Mouse (Mus musculus) olfactory bulb, adult 2 months (tissue): ENCODE measurements around the gene Psme2.

Experiments used
- CTCF ChIP-seq: fragments of 200-500 bp; IDR thresholded peaks from 2 replicates; pipeline ENCODE4 v1.5.1; 2012; ENCODE audit warnings: low read depth, mild to moderate bottlenecking, low read length, moderate library complexity; ENCODE audit not compliant: insufficient read depth
- POLR2A ChIP-seq: fragments of 200-500 bp; IDR thresholded peaks from 2 replicates; pipeline ENCODE4 v1.6.1; 2012; ENCODE audit warnings: mild to moderate bottlenecking, low read depth, low read length, moderate library complexity; ENCODE audit not compliant: insufficient read depth

GRCm38 (mm10) chr14:55554635-55555034 lies 36.3 kb downstream of the Psme2 start:
- TF ChIP-seq POLR2A (no peak), CTCF (no peak)
